Mouse (Mus musculus) spleen, adult 2 months (tissue): ENCODE measurements around the gene Morc1.

Experiments used
- CTCF ChIP-seq: fragments of 200-500 bp; IDR thresholded peaks from 2 replicates; pipeline ENCODE4 v1.5.1; 2011; ENCODE audit warnings: mild to moderate bottlenecking, inconsistent platforms; ENCODE audit not compliant: insufficient read depth, insufficient read length, insufficient replicate concordance; ENCODE audit errors: extremely low read depth
- POLR2A ChIP-seq: fragments of 200-500 bp; IDR thresholded peaks from 2 replicates; pipeline ENCODE4 v1.6.1; 2011; ENCODE audit warnings: low read depth, low read length, inconsistent platforms

DNA sequence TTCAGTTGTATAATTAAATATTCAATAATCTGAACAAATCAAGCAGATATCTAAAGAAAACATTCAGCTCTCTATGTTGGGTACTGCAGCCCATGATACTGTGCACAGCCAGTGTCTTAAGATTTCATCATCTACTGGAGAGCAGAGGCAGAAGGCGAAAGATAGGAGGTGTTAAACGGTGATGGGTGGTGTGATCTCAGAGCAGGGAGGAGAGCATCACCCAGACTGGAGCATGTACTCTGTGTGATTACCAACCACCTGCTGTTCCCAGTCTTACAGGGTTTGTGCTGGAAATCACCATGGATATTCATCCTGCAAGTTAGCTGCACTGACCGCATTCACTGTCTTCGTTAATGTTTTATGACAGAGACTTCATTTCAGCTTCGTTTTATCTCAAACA lies 106.1 kb downstream of the Morc1 start:
- TF ChIP-seq CTCF: no peak
- TF ChIP-seq POLR2A: no peak
